Mouse (Mus musculus) embryonic facial prominence, embryonic 14.5 days (tissue): ENCODE measurements around the gene B3galt4. TPM values are rescaled to one million over a fixed set of nuclear protein-coding genes. Genes with fewer than 3 reads are reported as not detected.
"Not testable (repeated sequence)": the region's sequence is repeated elsewhere in the genome, so short reads cannot be mapped to it uniquely, and the experiment has no call there.

ENCODE experiments used
- ATAC-seq: fragments of 200-750 bp; cut with Nextera tagmentation; 2 replicates; pipeline ENCODE4 v1.8.0; 2017; ENCODE audit warnings: low read depth, moderate number of reproducible peaks, moderate TSS enrichment
- DNase-seq: peaks from one replicate; pipeline ENCODE4 v3.0.0-alpha.2; 2015; ENCODE audit warnings: low spot score
- H3K27ac ChIP-seq: fragments of 300-500 bp; sonication (generic); replicated peaks from 2 replicates; pipeline ENCODE4 v1.5.1; 2014; ENCODE audit warnings: low read depth, mild to moderate bottlenecking, low read length, moderate library complexity
- H3K27me3 ChIP-seq: fragments of 300-500 bp; sonication (generic); replicated peaks from 2 replicates; pipeline ENCODE4 v1.6.1; 2014; ENCODE audit warnings: low read length; ENCODE audit not compliant: control insufficient read depth, insufficient read depth
- H3K36me3 ChIP-seq: fragments of 300-500 bp; sonication (generic); 2 replicates; pipeline ENCODE4 v1.6.1; 2014; ENCODE audit warnings: low read length, mixed read lengths; ENCODE audit not compliant: control insufficient read depth, insufficient read depth
- H3K4me1 ChIP-seq: fragments of 300-500 bp; sonication (generic); 2 replicates; pipeline ENCODE4 v1.6.1; 2014; ENCODE audit warnings: antibody characterized with exemption, low read length; ENCODE audit not compliant: control insufficient read depth, insufficient read depth
- H3K4me2 ChIP-seq: fragments of 300-500 bp; sonication (generic); 2 replicates; pipeline ENCODE4 v1.6.1; 2014; ENCODE audit warnings: low read depth, mild to moderate bottlenecking, low read length, moderate library complexity, mixed read lengths
- H3K4me3 ChIP-seq: fragments of 300-500 bp; sonication (generic); 2 replicates; pipeline ENCODE4 v1.5.1; 2014; ENCODE audit warnings: low read depth, mild to moderate bottlenecking, low read length
- H3K9ac ChIP-seq: fragments of 300-500 bp; sonication (generic); 2 replicates; pipeline ENCODE4 v1.6.1; 2014; ENCODE audit warnings: low read depth, mild to moderate bottlenecking, low read length, moderate library complexity, mixed read lengths
- H3K9me3 ChIP-seq: fragments of 300-500 bp; sonication (generic); 2 replicates; pipeline ENCODE4 v1.6.1; 2016; ENCODE audit warnings: low read length; ENCODE audit not compliant: control insufficient read depth
- WGBS: fragments of 180-500 bp; shearing (Covaris S2); extraction: QIAGEN DNeasy Blood & Tissue Kit; methylation state at CpG from one replicate; pipeline ENCODE4 v1.1.7; 2014; 5-methylcytosine and 5-hydroxymethylcytosine counted together
- polyA plus RNA-seq: library from polyadenylated mRNA; unstranded; fragments of >200 nt; fragmentation: Nextera tagmentation; extraction: Ambion mirVana; gene quantifications from 2 replicates; pipeline ENCODE4 v1.2.1, GENCODE M21; 2014

The B3galt4 gene
- polyA plus RNA-seq, 1 experiment from 2014 or later = 4.4 TPM

GRCm38 (mm10) chr17:33909869-33910250 is 41.4 kb downstream of the B3galt4 start:
- no peaks in the 10 kb centered on the region for H3K27me3 ChIP-seq
- peak overlapping the region; percentile 95 for H3K4me3 ChIP-seq
- WGBS = under 1% methylated on average over 14 of the region's 14 CpGs
- ATAC-seq (peak; percentile 0; the same call in 1 of the 2 replicates), DNase-seq (peak; percentile 60)
- peaks cover 13% of the 10 kb centered on the region for H3K4me1 ChIP-seq
- peak overlapping the region; percentile 92 for H3K27ac ChIP-seq
- H3K9ac ChIP-seq = peak overlapping the region; percentile 93
- no peaks in the 10 kb centered on the region for H3K9me3 ChIP-seq
- peak overlapping the region; percentile 97 for H3K4me2 ChIP-seq
- H3K36me3 ChIP-seq = peaks cover 39% of the 10 kb centered on the region

- peaks cover 11% of the 10 kb centered on the region for H3K4me1 ChIP-seq
- H3K27me3 ChIP-seq = no peaks in the 10 kb centered on the region
- H3K4me2 ChIP-seq = peak within 1 kb of the TSS; percentile 97
- peak within 1 kb of the TSS; percentile 92 for H3K27ac ChIP-seq
- ATAC-seq (peak; percentile 97), DNase-seq (peak; percentile 99)
- H3K9ac ChIP-seq = peak within 1 kb of the TSS; percentile 93
- no peaks in the 10 kb centered on the region for H3K9me3 ChIP-seq
- WGBS = under 1% methylated on average over 46 of the region's 68 CpGs
- H3K36me3 ChIP-seq = peaks cover 33% of the 10 kb centered on the region
- peak within 1 kb of the TSS; percentile 95 for H3K4me3 ChIP-seq
Measured at GRCm38 (mm10) chr17:33909077-33909868, 42.0 kb downstream of the B3galt4 start, which contains the start of gene Daxx. TSS of gene Daxx (plus strand) at chr17:33909414.

DNA sequence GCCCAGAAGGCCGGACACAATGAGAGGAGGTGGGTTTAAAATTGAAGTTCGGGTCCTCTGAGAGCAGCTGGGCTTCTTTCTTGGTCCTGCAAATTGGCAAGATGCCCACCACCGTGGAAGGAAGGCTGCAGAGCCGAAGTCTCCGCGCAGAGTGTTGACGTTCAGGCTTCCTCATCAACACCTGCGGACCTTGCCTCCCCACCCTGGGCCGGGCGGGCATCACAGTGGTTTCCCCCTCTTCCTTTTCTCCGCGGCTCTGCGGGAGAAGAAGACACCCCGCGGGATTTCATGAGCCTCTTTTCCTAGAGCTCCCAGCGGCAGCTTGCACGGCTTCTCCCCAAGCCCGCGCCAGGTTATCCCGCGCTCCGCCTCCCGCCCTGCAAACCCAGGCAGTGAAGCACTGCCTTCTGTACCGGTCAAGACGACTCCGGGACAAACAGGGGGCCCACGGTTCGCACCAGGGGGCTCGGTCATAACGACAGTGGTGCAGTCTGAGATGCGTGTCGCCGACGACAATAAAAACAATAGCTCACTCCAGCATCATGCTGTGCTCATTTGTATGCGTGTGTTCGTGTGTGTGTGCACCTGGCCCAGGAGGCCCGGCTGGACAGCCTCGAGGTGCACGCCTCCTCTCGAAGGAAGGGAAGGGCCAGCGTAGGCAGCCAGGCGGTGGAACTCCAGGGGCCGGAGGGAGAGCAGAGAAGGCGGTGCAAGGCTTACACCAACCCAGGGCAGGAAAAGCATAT is 42.8 kb downstream of the B3galt4 start:
- H3K4me1 ChIP-seq = peaks cover 11% of the 10 kb centered on the region
- no peaks in the 10 kb centered on the region for H3K9me3 ChIP-seq
- H3K36me3 ChIP-seq = peaks cover 25% of the 10 kb centered on the region
- no peaks in the 10 kb centered on the region for H3K27me3 ChIP-seq
- under 1% methylated on average over 43 of the region's 44 CpGs for WGBS
- ATAC-seq (peak; percentile 48), DNase-seq (peak; percentile 51)
- peak overlapping the region; percentile 93 for H3K9ac ChIP-seq
- H3K27ac ChIP-seq = peak overlapping the region; percentile 82
- peak overlapping the region; percentile 95 for H3K4me3 ChIP-seq
- H3K4me2 ChIP-seq = peak overlapping the region; percentile 97

DNA sequence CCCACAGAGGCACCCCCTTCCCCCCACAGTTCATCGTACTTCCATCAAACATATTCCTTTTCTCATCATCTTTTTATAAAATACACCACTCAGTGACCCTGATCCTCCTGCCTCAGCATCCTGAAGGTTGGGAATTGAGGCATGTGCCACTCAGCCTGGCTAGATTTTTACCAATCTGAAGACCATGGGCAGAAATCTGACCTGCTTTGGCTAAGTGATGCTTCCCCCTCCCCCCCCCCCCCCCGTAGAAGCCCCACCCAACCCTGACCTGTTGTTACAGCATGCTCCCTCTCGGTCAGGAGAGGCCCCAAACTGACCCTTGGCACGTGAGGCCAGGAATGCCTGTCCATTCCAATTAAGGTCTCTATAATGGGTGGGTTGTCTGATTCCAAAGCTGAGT is 46.5 kb downstream of the B3galt4 start, which contains the start of gene Platr17:
TSS of gene Platr17 (plus strand) at position 301 of the 400 bp plus-strand sequence.
- not testable (repeated sequence) for H3K4me2 ChIP-seq, ATAC-seq, DNase-seq, H3K27me3 ChIP-seq, H3K27ac ChIP-seq, H3K4me1 ChIP-seq, H3K9ac ChIP-seq, H3K9me3 ChIP-seq, H3K36me3 ChIP-seq, H3K4me3 ChIP-seq
- WGBS = 20% methylated on average over 3 of the region's 4 CpGs

GRCm38 (mm10) chr17:33903911-33904651 is 47.2 kb downstream of the B3galt4 start:
- not testable (repeated sequence) for H3K4me3 ChIP-seq, H3K9me3 ChIP-seq, ATAC-seq, H3K4me2 ChIP-seq, DNase-seq, H3K9ac ChIP-seq, H3K27me3 ChIP-seq, H3K4me1 ChIP-seq, H3K36me3 ChIP-seq, H3K27ac ChIP-seq
- WGBS = 71% methylated on average over 6 of the region's 6 CpGs

GRCm38 (mm10) chr17:33902491-33902890 is 48.8 kb downstream of the B3galt4 start:
- ATAC-seq (no peak), DNase-seq (no peak)
- whole genome bisulfite sequencing = 84% methylated on average over 7 of the region's 7 CpGs
- Histone ChIP-seq H3K27me3 (no peaks in the 10 kb centered on the region), H3K9me3 (no peaks in the 10 kb centered on the region), H3K9ac (no peak overlapping the region), H3K4me3 (no peak overlapping the region), H3K27ac (no peak overlapping the region), H3K4me1 (no peaks in the 10 kb centered on the region), H3K36me3 (no peaks in the 10 kb centered on the region), H3K4me2 (no peak overlapping the region)

- Histone ChIP-seq H3K4me2 (no peak overlapping the region), H3K27ac (no peak overlapping the region), H3K4me1 (no peaks in the 10 kb centered on the region), H3K9ac (no peak overlapping the region), H3K27me3 (no peaks in the 10 kb centered on the region), H3K36me3 (no peaks in the 10 kb centered on the region), H3K4me3 (no peak overlapping the region), H3K9me3 (no peaks in the 10 kb centered on the region)
- ATAC-seq = no peak
- no peak for DNase-seq
- 80% methylated on average over 4 of the region's 4 CpGs for WGBS
Measured at GRCm38 (mm10) chr17:33902079-33902478, 49.2 kb downstream of the B3galt4 start.

GRCm38 (mm10) chr17:33901653-33902052 is 49.6 kb downstream of the B3galt4 start:
- Histone ChIP-seq H3K4me2 (no peak overlapping the region), H3K27me3 (no peaks in the 10 kb centered on the region), H3K27ac (no peak overlapping the region), H3K36me3 (no peaks in the 10 kb centered on the region), H3K9ac (no peak overlapping the region), H3K4me1 (no peaks in the 10 kb centered on the region), H3K9me3 (no peaks in the 10 kb centered on the region), H3K4me3 (no peak overlapping the region)
- ATAC-seq = no peak
- WGBS = 62% methylated on average over 4 of the region's 4 CpGs
- no peak for DNase-seq
